Mouse (Mus musculus) kidney, embryonic 16.5 days (tissue): Measurements from ENCODE around the gene Adcyap1r1. TPM values are rescaled to one million over a fixed set of nuclear protein-coding genes. Genes with fewer than 3 reads are reported as not detected.

Experiments used
- ATAC-seq: fragments of 200-750 bp; cut with Nextera tagmentation; 2 replicates; pipeline ENCODE4 v1.8.0; 2017; ENCODE audit warnings: moderate TSS enrichment; ENCODE audit not compliant: low FRiP score, low TSS enrichment
- H3K27ac ChIP-seq: fragments of 300-500 bp; sonication (generic); 2 replicates; pipeline ENCODE4 v1.5.1; 2014; ENCODE audit warnings: low read length
- H3K27me3 ChIP-seq: fragments of 300-500 bp; sonication (generic); 2 replicates; pipeline ENCODE4 v1.6.1; 2014; ENCODE audit warnings: low read length, control low read depth, mixed read lengths; ENCODE audit not compliant: insufficient read depth
- H3K36me3 ChIP-seq: fragments of 300-500 bp; sonication (generic); 2 replicates; pipeline ENCODE4 v1.6.1; 2014; ENCODE audit warnings: low read length, control low read depth, mixed read lengths; ENCODE audit not compliant: insufficient read depth
- H3K4me1 ChIP-seq: fragments of 300-500 bp; sonication (generic); 2 replicates; pipeline ENCODE4 v1.6.1; 2014; ENCODE audit warnings: low read length, control low read depth, mixed read lengths; ENCODE audit not compliant: insufficient read depth
- H3K4me2 ChIP-seq: fragments of 300-500 bp; sonication (generic); replicated peaks from 2 replicates; pipeline ENCODE4 v1.6.1; 2014; ENCODE audit warnings: low read depth, low read length
- H3K4me3 ChIP-seq: fragments of 300-500 bp; sonication (generic); 2 replicates; pipeline ENCODE4 v1.5.1; 2014; ENCODE audit warnings: mild to moderate bottlenecking, low read length
- H3K9ac ChIP-seq: fragments of 300-500 bp; sonication (generic); replicated peaks from 2 replicates; pipeline ENCODE4 v1.6.1; 2014; ENCODE audit warnings: low read length
- H3K9me3 ChIP-seq: fragments of 300-500 bp; sonication (generic); 2 replicates; pipeline ENCODE4 v1.6.1; 2016; ENCODE audit warnings: low read length, control low read depth
- WGBS: fragments of 180-500 bp; shearing (Covaris S2); extraction: QIAGEN DNeasy Blood & Tissue Kit; methylation state at CpG from one replicate; pipeline ENCODE4 v1.1.7; 2014; 5-methylcytosine and 5-hydroxymethylcytosine counted together
- polyA plus RNA-seq: library from polyadenylated mRNA; unstranded; fragments of >200 nt; fragmentation: Nextera tagmentation; extraction: Ambion mirVana; gene quantifications from 2 replicates; pipeline ENCODE4 v1.2.1, GENCODE M21; 2015

Adcyap1r1 gene
- polyA plus RNA-seq, 1 experiment from 2014 or later, result 2.5 TPM

- Histone ChIP-seq H3K27ac (no peak overlapping the region), H3K4me3 (no peak overlapping the region), H3K27me3 (no peaks in the 10 kb centered on the region), H3K4me2 (no peak overlapping the region), H3K4me1 (no peaks in the 10 kb centered on the region), H3K9ac (no peak overlapping the region), H3K36me3 (no peaks in the 10 kb centered on the region), H3K9me3 (no peaks in the 10 kb centered on the region)
- WGBS, result 65% methylated on average over 5 of the region's 5 CpGs
- ATAC-seq, result no peak
Measured at GRCm38 (mm10) chr6:55461141-55461540, 9.4 kb downstream of the Adcyap1r1 start.

DNA sequence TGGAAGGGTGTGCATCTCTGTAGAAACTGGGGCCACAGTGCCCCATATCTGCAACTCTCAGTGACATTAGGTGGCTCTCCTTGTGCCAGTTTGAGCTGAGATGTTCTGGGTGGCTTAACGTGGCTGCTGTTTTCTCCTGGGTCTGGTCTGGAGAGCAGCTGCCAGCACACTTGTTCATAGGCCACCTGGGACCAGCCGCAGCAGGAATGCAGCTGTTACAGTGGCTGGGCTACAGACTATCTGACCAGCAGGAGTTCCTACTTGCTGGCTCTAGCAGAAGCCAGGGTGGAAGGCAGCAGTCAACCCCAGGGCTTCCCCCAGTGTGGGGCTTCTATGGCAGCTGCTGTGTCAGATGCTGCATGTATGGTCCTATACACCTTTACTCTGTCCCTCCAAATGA is 9.9 kb downstream of the Adcyap1r1 start:
- H3K9ac ChIP-seq, result no peak overlapping the region
- H3K4me1 ChIP-seq, result no peaks in the 10 kb centered on the region
- H3K4me3 ChIP-seq, result no peak overlapping the region
- WGBS, result 85% methylated on average over 2 of the region's 2 CpGs
- H3K4me2 ChIP-seq, result no peak overlapping the region
- H3K27ac ChIP-seq, result no peak overlapping the region
- no peak for ATAC-seq
- H3K36me3 ChIP-seq, result no peaks in the 10 kb centered on the region
- H3K27me3 ChIP-seq, result no peaks in the 10 kb centered on the region
- no peaks in the 10 kb centered on the region for H3K9me3 ChIP-seq

DNA sequence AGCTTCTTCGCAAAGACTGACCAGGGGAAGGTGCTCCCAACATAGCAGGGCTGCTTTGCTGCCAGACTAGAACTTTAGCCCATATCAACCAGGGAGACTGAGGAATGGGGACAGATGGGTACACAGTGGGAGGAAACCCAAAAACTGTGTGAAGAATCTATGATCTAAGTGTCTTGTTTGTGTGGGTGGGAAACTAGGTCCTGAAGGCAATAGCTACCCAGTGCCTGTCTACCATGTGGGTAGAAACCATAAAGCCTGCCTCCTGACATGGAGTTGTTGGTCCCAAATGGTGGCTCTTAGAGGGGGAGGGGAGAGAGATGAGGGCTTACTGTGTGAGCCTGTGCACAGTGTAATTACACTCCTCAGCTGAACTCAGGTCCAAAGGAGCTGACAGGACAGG is 10.6 kb downstream of the Adcyap1r1 start:
- H3K9me3 ChIP-seq, result no peaks in the 10 kb centered on the region
- H3K4me1 ChIP-seq, result no peaks in the 10 kb centered on the region
- no peak overlapping the region for H3K9ac ChIP-seq
- H3K27me3 ChIP-seq, result no peaks in the 10 kb centered on the region
- no peak overlapping the region for H3K4me3 ChIP-seq
- H3K36me3 ChIP-seq, result no peaks in the 10 kb centered on the region
- WGBS, result 90% methylated on average over 1 of the region's 1 CpGs
- H3K4me2 ChIP-seq, result no peak overlapping the region
- H3K27ac ChIP-seq, result no peak overlapping the region
- no peak for ATAC-seq

- H3K36me3 ChIP-seq, result no peaks in the 10 kb centered on the region
- H3K4me1 ChIP-seq, result no peaks in the 10 kb centered on the region
- WGBS, result 76% methylated on average over 7 of the region's 7 CpGs
- no peaks in the 10 kb centered on the region for H3K27me3 ChIP-seq
- H3K4me3 ChIP-seq, result no peak overlapping the region
- no peak overlapping the region for H3K9ac ChIP-seq
- H3K9me3 ChIP-seq, result no peaks in the 10 kb centered on the region
- H3K27ac ChIP-seq, result no peak overlapping the region
- ATAC-seq, result no peak
- H3K4me2 ChIP-seq, result no peak overlapping the region
Measured at GRCm38 (mm10) chr6:55463966-55464365, 12.2 kb downstream of the Adcyap1r1 start.

DNA sequence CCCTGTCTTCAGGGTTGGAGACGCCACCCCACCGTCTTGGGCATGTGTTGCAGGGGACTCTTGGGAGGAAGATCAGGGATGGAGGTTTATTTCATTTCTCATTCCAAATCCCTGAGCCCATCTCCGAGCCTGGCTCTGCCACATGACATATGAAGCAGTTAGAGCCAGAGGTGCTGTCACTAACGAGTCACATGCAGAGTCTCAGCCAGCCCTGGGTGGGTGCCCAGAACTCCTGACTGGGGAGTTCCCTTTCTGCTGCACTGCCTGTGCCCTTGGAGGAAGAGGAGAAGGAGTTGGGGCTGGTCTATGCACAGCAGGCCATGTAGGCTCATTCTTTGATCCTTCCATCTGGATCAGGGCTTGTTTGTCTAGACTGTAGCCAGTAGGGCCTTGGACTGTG is 13.5 kb downstream of the Adcyap1r1 start:
- Histone ChIP-seq H3K36me3 (no peaks in the 10 kb centered on the region), H3K9ac (no peak overlapping the region), H3K4me1 (no peaks in the 10 kb centered on the region), H3K27ac (no peak overlapping the region), H3K9me3 (no peaks in the 10 kb centered on the region), H3K4me3 (no peak overlapping the region), H3K27me3 (no peaks in the 10 kb centered on the region), H3K4me2 (no peak overlapping the region)
- ATAC-seq, result no peak
- 85% methylated on average over 4 of the region's 4 CpGs for WGBS

DNA sequence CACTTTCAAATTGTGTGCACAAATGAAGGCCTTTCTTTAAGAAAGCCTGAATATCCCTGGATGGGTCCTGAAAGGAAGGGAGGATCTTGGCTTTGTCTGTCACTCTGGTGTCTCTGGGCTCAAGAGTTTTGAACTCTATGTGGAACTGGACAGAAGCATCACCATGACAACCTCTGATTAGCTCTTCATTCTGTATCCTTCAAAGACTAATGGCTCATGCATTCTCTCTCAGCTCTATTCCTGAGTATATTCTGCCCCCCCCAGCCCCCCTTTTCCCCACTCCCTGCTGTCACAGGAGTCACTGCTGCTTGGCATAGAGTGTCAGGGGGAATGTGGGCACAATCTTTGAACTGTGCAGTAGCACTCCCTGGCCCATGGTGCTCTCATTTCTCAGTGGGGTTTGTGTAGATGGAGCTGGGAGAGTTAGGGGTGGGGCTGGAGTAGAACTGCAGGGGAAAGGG is 14.6 kb downstream of the Adcyap1r1 start:
- H3K9ac ChIP-seq, result no peak overlapping the region
- ATAC-seq, result no peak
- H3K4me1 ChIP-seq, result no peaks in the 10 kb centered on the region
- H3K9me3 ChIP-seq, result no peaks in the 10 kb centered on the region
- no peaks in the 10 kb centered on the region for H3K36me3 ChIP-seq
- H3K4me3 ChIP-seq, result no peak overlapping the region
- no peak overlapping the region for H3K4me2 ChIP-seq
- H3K27me3 ChIP-seq, result no peaks in the 10 kb centered on the region
- H3K27ac ChIP-seq, result no peak overlapping the region

DNA sequence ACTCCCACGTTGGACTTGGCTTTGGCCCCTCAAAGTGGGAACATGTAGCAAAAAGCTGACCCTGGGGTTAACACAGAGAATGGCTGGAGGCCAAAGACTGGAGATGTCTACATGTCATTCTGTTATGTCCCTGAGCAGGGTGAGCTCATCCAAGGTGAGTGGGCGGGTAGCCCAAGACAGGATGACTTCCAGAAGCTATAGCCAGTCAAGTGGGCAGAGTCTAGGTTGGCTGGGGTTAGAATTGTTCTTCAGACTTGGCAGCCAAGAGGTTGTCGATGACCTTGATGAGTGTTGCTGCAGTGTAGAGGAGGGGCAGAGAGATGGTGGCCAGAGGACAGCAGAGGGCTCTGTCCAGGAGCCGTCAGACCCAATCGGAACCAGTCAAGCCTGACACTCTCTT is 18.9 kb downstream of the Adcyap1r1 start:
- Histone ChIP-seq H3K9ac (no peak overlapping the region), H3K4me3 (no peak overlapping the region), H3K4me1 (no peaks in the 10 kb centered on the region), H3K27ac (no peak overlapping the region), H3K4me2 (no peak overlapping the region), H3K9me3 (no peaks in the 10 kb centered on the region), H3K27me3 (no peaks in the 10 kb centered on the region), H3K36me3 (no peaks in the 10 kb centered on the region)
- 79% methylated on average over 5 of the region's 5 CpGs for WGBS
- ATAC-seq, result no peak

- H3K27me3 ChIP-seq, result no peaks in the 10 kb centered on the region
- ATAC-seq, result no peak
- H3K4me3 ChIP-seq, result no peak overlapping the region
- H3K27ac ChIP-seq, result no peak overlapping the region
- no peaks in the 10 kb centered on the region for H3K4me1 ChIP-seq
- H3K36me3 ChIP-seq, result no peaks in the 10 kb centered on the region
- H3K4me2 ChIP-seq, result no peak overlapping the region
- H3K9ac ChIP-seq, result no peak overlapping the region
- no peaks in the 10 kb centered on the region for H3K9me3 ChIP-seq
- 72% methylated on average over 2 of the region's 2 CpGs for WGBS
Measured at GRCm38 (mm10) chr6:55472381-55472780, 20.6 kb downstream of the Adcyap1r1 start.

- WGBS, result 100% methylated on average over 1 of the region's 1 CpGs
- Histone ChIP-seq H3K36me3 (no peaks in the 10 kb centered on the region), H3K9ac (no peak overlapping the region), H3K4me1 (no peaks in the 10 kb centered on the region), H3K9me3 (no peaks in the 10 kb centered on the region), H3K27ac (no peak overlapping the region), H3K4me3 (no peak overlapping the region), H3K27me3 (no peaks in the 10 kb centered on the region), H3K4me2 (no peak overlapping the region)
- ATAC-seq, result no peak
Measured at GRCm38 (mm10) chr6:55480988-55481387, 29.2 kb downstream of the Adcyap1r1 start.

- Histone ChIP-seq H3K4me1 (no peaks in the 10 kb centered on the region), H3K4me2 (no peak overlapping the region), H3K9ac (no peak overlapping the region), H3K36me3 (no peaks in the 10 kb centered on the region), H3K27ac (no peak overlapping the region), H3K4me3 (no peak overlapping the region), H3K9me3 (no peaks in the 10 kb centered on the region), H3K27me3 (no peaks in the 10 kb centered on the region)
- ATAC-seq, result no peak
- 90% methylated on average over 1 of the region's 1 CpGs for WGBS
Measured at GRCm38 (mm10) chr6:55482471-55482870, 30.7 kb downstream of the Adcyap1r1 start.

DNA sequence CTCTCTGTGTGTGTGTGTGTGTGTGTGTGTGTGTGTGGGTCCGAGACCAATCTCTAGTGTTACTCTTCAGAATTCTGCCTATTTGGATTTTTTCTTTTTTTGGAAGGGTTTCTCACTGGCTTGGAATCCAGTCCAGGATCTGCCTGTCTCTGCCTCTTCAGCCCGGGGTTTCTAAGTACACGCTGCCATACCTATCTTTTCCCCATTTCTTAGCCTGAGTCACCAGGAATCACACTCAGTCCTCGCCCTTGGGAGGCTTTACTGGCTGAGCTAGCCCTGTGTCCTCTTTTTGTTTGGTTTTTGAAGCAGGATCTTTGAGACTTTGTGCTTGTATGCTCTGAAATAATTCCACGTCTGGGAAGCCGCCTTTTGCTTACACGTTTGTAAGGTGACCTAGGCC is 31.6 kb downstream of the Adcyap1r1 start:
- ATAC-seq, result no peak
- Histone ChIP-seq H3K9me3 (no peaks in the 10 kb centered on the region), H3K27ac (no peak overlapping the region), H3K4me3 (no peak overlapping the region), H3K4me1 (0 out of 2 replicates have a peak, but pooled peaks cover 2% of the 10 kb centered on the region), H3K4me2 (no peak overlapping the region), H3K36me3 (no peaks in the 10 kb centered on the region), H3K9ac (no peak overlapping the region), H3K27me3 (no peaks in the 10 kb centered on the region)
- WGBS, result 86% methylated on average over 7 of the region's 7 CpGs
